Mouse (Mus musculus): ENCODE measurements around the gene Rhcg.

Gene Rhcg

DNA sequence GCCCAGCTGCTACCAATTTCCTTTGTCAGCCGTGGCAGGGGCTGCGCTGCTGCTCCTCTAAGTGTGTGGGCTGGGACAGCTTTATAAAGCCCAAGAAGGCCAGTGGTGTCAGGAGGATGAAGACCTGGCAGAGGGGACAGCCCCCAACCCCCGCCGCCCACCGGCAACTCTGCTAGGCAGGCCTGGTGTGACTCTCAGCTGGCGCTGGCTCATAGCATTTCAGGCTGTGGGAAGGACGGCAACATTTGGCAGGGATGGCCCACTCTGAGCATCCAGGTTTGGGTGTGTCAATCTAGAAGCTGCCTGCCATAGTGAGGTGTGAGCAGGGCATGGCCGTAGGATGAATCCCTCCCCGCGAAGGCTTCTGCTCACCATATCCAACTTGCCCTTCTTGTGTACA lies 17.3 kb downstream of the Rhcg start:
- no peak for DNase-seq

- DNase-seq: peak; percentile 44
Measured at GRCm38 (mm10) chr7:79594854-79595253, 22.6 kb downstream of the Rhcg start.

DNA sequence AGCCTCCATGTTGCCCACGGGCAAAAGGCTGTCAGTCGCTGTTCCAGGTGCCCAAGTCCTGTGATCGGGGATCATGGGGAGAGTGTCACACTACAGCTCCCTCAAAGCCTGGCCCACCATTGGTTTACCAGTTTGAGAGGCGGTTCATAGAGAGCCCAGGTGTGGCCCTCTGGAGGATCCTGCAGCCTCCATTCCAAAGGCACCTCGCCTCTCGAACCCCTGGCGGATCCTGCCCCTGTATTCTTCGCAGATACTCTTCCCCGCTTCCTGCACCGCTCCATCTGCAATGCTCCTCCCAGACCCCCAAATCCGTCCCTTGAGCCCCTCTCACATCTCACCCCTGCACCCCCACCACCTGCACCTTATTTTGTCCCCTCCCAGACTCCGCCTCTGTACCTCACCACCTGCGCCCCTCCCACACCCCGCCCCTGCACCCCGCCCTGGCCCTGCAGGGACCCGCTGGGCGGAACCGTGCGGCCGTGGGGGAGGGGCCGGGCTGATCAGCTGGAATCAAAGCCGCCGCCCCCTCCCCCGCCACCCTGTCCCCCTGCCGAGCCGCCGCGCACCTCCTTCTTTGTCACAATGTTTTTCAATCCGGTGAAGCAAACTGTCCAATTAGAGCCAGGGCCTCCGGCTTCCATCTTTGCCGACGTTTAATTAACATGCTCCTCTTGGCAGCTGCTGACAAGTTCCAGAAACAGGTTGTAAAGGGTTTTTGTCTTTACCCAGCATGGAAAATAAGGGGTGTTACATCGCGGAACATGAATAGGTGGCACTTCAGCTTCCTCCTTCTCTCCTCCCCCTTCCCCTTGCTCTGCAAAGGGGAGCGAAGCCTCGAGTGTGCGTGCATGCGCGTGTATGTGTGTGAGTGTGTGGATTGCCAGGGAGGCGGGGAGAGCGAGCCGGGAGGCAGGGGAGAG lies 25.4 kb downstream of the Rhcg start:
- peak; percentile 9 for DNase-seq

GRCm38 (mm10) chr7:79590560-79591110 lies 26.8 kb downstream of the Rhcg start:
- DNase-seq: no peak

- no peak for DNase-seq
Measured at GRCm38 (mm10) chr7:79589763-79590559, 27.5 kb downstream of the Rhcg start.

GRCm38 (mm10) chr7:79588284-79588683 lies 29.2 kb downstream of the Rhcg start:
- DNase-seq: no peak

DNA sequence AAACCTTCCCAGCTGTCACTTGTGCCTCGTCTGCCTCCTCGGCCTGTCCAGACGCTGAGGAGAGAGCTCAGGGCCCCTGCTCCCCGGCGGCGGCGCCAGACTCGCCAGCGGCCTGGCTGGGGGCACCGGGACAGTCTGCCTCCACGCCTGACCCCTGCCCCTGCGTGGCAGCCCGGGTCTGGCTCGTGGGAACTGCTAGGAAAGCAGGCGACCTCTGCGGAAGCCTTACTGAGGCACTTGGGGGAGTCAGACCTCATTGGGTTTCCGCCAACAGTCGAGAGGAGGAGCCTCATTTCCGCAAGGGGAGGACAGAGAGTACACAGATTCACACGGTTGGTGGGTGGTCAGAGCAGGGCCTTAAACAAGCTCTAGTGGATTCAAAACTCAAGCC lies 38.6 kb downstream of the Rhcg start:
- peak; percentile 30 for DNase-seq

- no peak for DNase-seq
Measured at GRCm38 (mm10) chr7:79577931-79578850, 39.3 kb downstream of the Rhcg start.

GRCm38 (mm10) chr7:79577096-79577874 lies 40.2 kb downstream of the Rhcg start:
- DNase-seq: no peak

DNA sequence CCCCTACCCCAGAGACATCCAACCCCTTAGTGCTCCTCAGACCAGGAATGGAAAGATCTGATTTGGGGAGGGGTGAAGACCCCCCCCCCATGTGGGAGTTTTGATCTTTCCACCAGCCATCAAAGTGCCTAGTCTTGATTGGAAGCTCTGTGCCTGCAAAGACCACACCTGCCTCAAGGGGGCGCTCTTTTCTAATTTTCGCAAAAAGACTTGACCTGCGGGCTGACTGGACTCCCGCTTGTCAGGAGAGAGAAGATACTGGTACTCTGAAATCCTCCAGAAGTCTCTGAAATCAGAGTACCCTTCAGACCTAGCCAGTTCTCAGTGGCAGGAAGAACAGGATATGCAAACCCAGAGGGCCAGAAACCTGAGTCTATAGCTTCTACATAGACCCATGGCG lies 40.8 kb downstream of the Rhcg start:
- DNase-seq: peak; percentile 40

DNA sequence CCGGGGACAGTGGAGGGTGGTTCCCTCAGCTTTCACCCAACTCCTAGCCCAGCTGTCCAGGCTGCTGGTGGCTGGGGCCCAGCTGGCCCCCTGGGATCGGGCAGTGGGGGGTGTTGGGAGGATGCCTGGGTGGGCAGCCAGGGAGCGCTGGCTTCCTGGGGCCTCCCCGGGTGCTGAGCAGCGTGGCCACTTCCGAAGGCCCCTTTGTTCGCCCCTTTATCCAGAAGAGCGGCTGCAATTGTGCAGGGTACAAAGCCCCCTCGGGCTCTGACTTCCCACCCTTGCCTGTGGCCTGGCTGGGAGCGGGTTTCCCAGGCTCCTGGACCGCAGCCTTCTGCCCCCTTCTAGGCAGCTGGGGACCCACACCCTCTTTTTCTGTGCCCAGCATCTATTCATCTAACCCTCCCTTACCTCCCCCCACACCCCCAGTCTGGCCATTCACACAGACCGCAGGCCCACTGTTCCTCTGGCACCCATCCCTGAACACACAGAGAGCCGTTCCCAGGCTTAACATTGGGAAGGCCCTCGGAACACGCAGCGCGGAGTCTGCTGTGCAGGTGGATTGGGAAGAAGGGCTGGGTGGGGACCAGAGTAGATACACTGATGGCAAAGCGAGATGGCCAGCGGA lies 45.2 kb downstream of the Rhcg start:
- DNase-seq: no peak

DNA sequence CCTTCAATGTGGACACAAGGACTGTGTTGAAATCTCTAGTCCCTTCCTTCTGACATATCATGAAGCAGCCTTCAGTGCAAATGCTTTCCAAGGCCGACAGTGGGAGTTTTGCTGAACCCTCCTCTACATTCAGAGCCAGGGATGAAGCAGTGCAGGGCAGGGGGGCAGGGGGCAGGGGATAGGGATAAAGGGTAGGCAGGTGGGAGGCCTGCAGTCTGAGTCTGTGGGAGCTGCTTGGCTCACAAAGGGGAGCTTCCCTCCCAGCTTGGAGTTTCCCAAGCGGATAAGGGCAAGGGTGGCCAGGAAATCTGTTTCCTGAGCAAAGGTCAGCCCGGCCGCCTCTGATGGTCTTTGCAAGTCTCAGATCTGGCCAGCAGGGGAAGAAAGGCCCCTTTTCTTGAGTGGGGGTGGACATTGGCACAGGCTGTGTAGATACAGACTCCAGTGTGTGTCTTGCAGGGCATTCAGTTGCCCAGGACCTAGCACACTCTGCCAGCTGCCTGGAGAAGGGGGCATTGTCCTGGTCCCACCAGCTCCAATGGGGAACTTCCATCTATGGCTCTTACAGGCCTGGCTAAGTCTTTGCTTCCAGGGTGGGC lies 48.4 kb downstream of the Rhcg start:
- DNase-seq: no peak

- no peak for DNase-seq
Measured at GRCm38 (mm10) chr7:79568212-79568611, 49.2 kb downstream of the Rhcg start.

GRCm38 (mm10) chr7:79563675-79564074 lies 53.8 kb downstream of the Rhcg start:
- DNase-seq: peak; percentile 30

- no peak for DNase-seq
Measured at GRCm38 (mm10) chr7:79562385-79562784, 55.1 kb downstream of the Rhcg start.

- DNase-seq: no peak
Measured at GRCm38 (mm10) chr7:79558698-79559097, 58.8 kb downstream of the Rhcg start.

GRCm38 (mm10) chr7:79557728-79558221 lies 59.7 kb downstream of the Rhcg start:
- no peak for DNase-seq

DNA sequence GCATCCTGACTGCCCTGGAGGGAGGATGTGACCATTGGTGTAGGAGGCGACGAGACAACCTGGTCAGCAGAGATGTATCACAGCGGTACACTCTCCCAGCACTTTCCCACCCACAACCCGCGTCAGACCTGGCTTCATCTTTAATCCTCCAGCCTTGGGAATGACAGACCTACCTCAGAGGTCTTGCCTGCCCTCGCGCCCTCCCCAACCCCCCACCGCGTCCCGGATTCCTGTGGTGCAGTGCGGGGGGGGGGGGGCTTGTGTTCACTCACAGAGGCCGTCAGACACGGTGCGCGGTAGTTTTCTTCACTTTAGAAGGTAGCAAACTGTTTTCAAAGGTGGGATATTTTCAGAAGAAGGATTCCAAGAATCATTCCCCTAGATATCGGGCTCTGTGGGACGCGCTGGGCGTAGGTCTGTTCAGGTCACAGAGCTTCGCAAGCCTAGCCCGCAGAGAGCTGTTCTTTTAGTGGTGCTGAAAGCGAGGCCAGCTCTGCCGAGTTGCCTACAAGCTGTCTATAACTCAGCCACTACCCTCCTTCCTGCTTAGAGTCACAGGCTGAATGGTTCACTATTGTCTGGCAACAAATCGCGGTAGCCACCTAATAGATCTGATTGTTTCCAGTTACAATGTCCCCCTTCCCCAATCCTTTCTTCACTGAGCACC lies 62.0 kb downstream of the Rhcg start:
- DNase-seq: no peak

GRCm38 (mm10) chr7:79552702-79553101 lies 64.8 kb downstream of the Rhcg start:
- DNase-seq: peak; percentile 6

Data from thymus, postnatal 25 days (tissue).